Mouse (Mus musculus): ENCODE data around the gene Timm8a2. TPM values are rescaled to one million over a fixed set of nuclear protein-coding genes. Genes with fewer than 3 reads are reported as not detected.

The Timm8a2 gene
- total and polyA plus RNA-seq, 2 experiments from 2014 or later = not detected

DNA sequence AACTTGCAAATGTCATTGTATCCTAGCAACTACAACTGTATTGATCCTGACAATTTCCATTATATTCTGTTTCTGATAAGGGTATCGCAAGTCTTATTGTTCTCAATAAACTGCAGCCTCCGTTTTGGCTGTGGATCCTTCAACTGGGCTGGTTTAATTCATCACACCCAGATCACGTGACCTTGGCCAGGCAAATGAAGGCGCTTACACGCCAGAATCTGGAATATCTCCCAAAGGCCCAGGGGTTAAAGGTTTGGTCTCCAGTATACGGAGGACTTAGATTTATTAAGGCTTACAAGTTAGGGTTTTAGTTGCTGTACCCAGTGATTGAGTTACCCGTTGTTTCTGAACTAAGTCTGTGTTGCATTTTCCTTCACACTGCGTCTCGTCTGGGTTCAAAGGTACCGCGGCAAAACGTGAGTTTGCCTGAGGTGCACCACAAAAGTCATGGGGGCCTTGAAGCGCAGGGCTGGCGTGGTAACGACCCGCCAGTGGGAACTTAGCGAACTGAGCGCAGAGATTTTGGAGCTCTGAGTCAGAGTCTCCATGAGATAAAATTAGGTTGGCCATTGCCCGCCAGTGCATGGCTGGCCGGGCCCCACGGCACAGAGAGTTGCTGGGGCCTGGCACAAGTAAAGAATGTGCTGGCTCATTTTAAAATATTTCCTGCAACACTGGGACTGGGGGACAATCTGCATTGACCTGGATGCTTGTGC lies 41.2 kb downstream of the Timm8a2 start:
- Histone ChIP-seq H3K4me1 (ENCODE audit: insufficient read depth, low read length) (no peaks in the 10 kb centered on the region), H3K36me3 (ENCODE audit: insufficient read depth, low read length) (no peaks in the 10 kb centered on the region), H3K9me3 (ENCODE audit: low read length) (no peaks in the 10 kb centered on the region), H3K27me3 (ENCODE audit: insufficient read depth, low read length) (no peaks in the 10 kb centered on the region), H3K9ac (replicated peaks; ENCODE audit: low read length) (no peak overlapping the region), H3K4me3 (ENCODE audit: low read length) (no peak overlapping the region), H3K27ac (no peak overlapping the region), H3K4me2 (ENCODE audit: low read depth, low read length) (no peak overlapping the region)
- WGBS = 85% methylated on average over 21 of the region's 21 CpGs
- TF ChIP-seq CTCF (IDR thresholded peaks at IDR 0.05; ENCODE audit: low read depth) = no peak
- DNase-seq (ENCODE audit: low spot score) = no peak
- ATAC-seq = no peak

DNA sequence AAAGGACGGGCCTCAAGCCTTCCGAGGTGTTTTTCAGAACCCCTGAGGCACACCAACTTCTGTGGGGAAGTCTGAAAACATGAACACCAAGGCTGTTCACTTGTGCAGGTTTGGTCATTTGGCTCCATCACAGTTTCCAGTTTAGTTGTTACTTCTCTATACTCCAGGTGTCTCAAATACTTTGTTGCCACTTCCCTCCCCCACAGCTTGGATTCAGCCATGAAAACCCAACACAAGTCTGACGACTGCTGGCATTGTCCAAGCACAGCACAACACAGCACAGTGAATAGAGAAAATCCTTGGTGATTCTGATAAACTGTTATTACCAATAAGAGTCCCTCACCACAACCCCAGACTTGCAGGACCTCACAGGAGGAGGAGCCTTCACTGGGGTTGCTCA lies 42.5 kb downstream of the Timm8a2 start:
- 88% methylated on average over 3 of the region's 3 CpGs for WGBS
- DNase-seq (ENCODE audit: low spot score) (no peak), ATAC-seq (no peak)
- Histone ChIP-seq H3K27me3 (ENCODE audit: insufficient read depth, low read length) (no peaks in the 10 kb centered on the region), H3K36me3 (ENCODE audit: insufficient read depth, low read length) (no peaks in the 10 kb centered on the region), H3K9ac (replicated peaks; ENCODE audit: low read length) (no peak overlapping the region), H3K4me3 (ENCODE audit: low read length) (no peak overlapping the region), H3K4me2 (ENCODE audit: low read depth, low read length) (no peak overlapping the region), H3K9me3 (ENCODE audit: low read length) (no peaks in the 10 kb centered on the region), H3K27ac (no peak overlapping the region), H3K4me1 (ENCODE audit: insufficient read depth, low read length) (no peaks in the 10 kb centered on the region)
- TF ChIP-seq CTCF (IDR thresholded peaks at IDR 0.05; ENCODE audit: low read depth) = no peak

DNA sequence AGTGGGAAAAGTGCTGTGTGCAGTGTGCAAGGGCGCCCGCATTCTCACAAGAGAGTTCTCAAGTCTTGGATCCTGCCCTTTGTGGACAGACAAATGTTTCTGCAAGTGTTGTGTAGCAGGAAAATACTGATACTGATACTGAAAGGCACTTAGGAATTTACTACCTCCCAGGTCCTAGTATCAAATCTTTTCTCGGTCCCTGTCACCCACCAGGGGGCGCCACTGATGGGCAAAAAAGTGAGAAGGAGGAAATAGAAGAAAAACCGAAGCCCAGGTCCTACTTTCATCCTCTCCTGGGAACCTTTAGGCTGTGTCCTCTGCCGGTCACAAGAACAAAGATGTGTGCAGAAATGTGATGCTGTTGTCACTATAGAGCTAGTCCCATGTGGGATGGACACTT lies 45.0 kb downstream of the Timm8a2 start:
- no peaks in the 10 kb centered on the region for H3K9me3 ChIP-seq (ENCODE audit: low read length)
- H3K27me3 ChIP-seq (ENCODE audit: insufficient read depth, low read length) = no peaks in the 10 kb centered on the region
- ATAC-seq (no peak), DNase-seq (ENCODE audit: low spot score) (peak; percentile 21)
- H3K9ac ChIP-seq (replicated peaks; ENCODE audit: low read length) = no peak overlapping the region
- H3K27ac ChIP-seq = no peak overlapping the region
- TF ChIP-seq CTCF (IDR thresholded peaks at IDR 0.05; ENCODE audit: low read depth) = peak; percentile 57
- no peak overlapping the region for H3K4me3 ChIP-seq (ENCODE audit: low read length)
- H3K4me1 ChIP-seq (ENCODE audit: insufficient read depth, low read length) = no peaks in the 10 kb centered on the region
- H3K36me3 ChIP-seq (ENCODE audit: insufficient read depth, low read length) = no peaks in the 10 kb centered on the region
- 47% methylated on average over 6 of the region's 6 CpGs for WGBS
- no peak overlapping the region for H3K4me2 ChIP-seq (ENCODE audit: low read depth, low read length)

DNA sequence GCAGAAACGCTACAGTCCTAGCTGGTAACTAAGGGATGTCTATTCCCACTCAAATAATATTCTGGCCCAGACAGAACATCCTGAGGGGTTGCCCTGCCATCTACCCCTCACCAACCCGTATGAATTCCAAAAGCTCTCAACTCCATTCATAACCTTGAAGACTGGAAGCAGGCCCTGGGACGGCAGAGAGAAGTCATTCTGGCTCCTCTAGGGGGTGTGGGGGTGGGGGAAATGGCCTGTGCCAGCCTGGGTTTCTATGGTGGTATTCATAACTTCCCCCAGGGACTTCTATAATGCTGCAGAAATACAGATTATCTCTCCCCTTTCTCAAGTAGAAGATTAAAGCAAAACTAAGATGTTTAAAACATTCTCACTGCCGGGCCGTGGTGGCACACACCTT lies 45.4 kb downstream of the Timm8a2 start:
- H3K4me3 ChIP-seq (ENCODE audit: low read length) = no peak overlapping the region
- WGBS = 78% methylated on average over 5 of the region's 5 CpGs
- H3K9me3 ChIP-seq (ENCODE audit: low read length) = no peaks in the 10 kb centered on the region
- DNase-seq (ENCODE audit: low spot score) (no peak), ATAC-seq (no peak)
- H3K9ac ChIP-seq (replicated peaks; ENCODE audit: low read length) = no peak overlapping the region
- H3K27me3 ChIP-seq (ENCODE audit: insufficient read depth, low read length) = no peaks in the 10 kb centered on the region
- H3K36me3 ChIP-seq (ENCODE audit: insufficient read depth, low read length) = no peaks in the 10 kb centered on the region
- TF ChIP-seq CTCF (IDR thresholded peaks at IDR 0.05; ENCODE audit: low read depth) = no peak
- H3K27ac ChIP-seq = no peak overlapping the region
- H3K4me2 ChIP-seq (ENCODE audit: low read depth, low read length) = no peak overlapping the region
- H3K4me1 ChIP-seq (ENCODE audit: insufficient read depth, low read length) = no peaks in the 10 kb centered on the region

DNA sequence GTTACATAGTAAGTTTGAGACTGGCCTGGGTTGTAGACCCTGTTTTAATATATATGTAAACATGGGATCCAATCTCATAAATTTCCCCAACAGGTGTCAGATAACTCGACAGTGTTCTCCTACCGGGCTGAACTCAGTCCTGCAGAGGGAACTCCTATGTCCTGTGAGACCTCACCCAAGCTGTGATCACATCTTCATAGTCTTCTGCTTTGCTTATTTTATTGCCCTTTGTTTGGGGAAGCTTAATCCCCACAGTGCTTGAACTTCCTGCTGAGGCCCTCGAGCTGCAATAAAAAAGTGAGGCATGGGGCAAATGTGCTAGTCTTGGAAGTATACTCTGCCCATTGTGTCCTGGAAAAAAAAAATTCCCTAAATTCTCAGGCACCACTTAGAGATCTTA lies 46.8 kb downstream of the Timm8a2 start:
- Histone ChIP-seq H3K9ac (replicated peaks; ENCODE audit: low read length) (no peak overlapping the region), H3K9me3 (ENCODE audit: low read length) (no peaks in the 10 kb centered on the region), H3K27me3 (ENCODE audit: insufficient read depth, low read length) (no peaks in the 10 kb centered on the region), H3K4me1 (ENCODE audit: insufficient read depth, low read length) (no peaks in the 10 kb centered on the region), H3K4me2 (ENCODE audit: low read depth, low read length) (no peak overlapping the region), H3K36me3 (ENCODE audit: insufficient read depth, low read length) (no peaks in the 10 kb centered on the region), H3K27ac (no peak overlapping the region), H3K4me3 (ENCODE audit: low read length) (no peak overlapping the region)
- no peak for TF ChIP-seq CTCF (IDR thresholded peaks at IDR 0.05; ENCODE audit: low read depth)
- no peak for DNase-seq (ENCODE audit: low spot score)
- WGBS = 59% methylated on average over 3 of the region's 3 CpGs
- ATAC-seq = no peak

DNA sequence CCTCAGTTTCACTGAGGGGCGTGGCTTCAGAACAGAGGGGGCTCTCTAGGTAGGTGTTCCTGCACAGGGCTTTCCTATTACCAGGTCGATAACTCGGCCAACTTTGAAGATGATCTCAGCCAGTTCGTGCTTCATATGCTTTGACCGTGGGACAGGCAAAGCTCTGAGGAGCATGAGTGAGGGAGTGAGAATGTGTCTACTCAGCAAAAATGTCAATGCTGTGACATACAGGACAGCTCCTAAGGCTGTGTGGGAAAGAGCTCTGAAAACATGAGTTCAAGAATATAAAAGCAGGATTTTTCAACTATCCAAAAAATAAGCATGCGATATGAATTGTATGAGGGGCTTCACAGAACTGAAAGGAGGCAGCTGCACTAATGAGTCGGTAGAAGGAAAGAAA lies 49.0 kb downstream of the Timm8a2 start:
- H3K4me3 ChIP-seq (ENCODE audit: low read length) = no peak overlapping the region
- ATAC-seq (no peak), DNase-seq (ENCODE audit: low spot score) (no peak)
- H3K27me3 ChIP-seq (ENCODE audit: insufficient read depth, low read length) = no peaks in the 10 kb centered on the region
- no peak overlapping the region for H3K4me2 ChIP-seq (ENCODE audit: low read depth, low read length)
- no peak overlapping the region for H3K27ac ChIP-seq
- H3K9me3 ChIP-seq (ENCODE audit: low read length) = no peaks in the 10 kb centered on the region
- 85% methylated on average over 7 of the region's 7 CpGs for WGBS
- H3K36me3 ChIP-seq (ENCODE audit: insufficient read depth, low read length) = no peaks in the 10 kb centered on the region
- no peak for TF ChIP-seq CTCF (IDR thresholded peaks at IDR 0.05; ENCODE audit: low read depth)
- H3K9ac ChIP-seq (replicated peaks; ENCODE audit: low read length) = no peak overlapping the region
- H3K4me1 ChIP-seq (ENCODE audit: insufficient read depth, low read length) = no peaks in the 10 kb centered on the region

DNA sequence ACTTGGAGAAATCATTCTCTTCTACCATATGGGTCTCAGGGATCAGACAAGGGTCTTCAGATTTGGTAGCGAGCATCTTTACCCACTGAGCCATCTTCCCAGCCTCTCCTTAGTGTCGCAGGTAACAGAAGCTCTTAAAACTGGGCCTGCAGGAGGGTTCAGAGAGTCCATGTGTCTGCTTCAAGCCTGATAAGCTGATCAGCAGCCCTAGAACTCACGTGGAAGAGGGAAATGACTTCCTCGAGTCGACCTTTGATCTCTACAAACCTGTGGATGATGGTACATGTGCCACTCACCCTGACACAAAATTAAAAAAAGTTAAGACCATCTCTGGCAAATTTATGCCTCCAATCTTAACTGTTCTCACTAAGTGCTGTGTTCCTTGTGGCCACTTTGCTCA lies 53.5 kb downstream of the Timm8a2 start:
- TF ChIP-seq CTCF (IDR thresholded peaks at IDR 0.05; ENCODE audit: low read depth) = no peak

More for the DNA sequence above, 53.5 kb downstream of the Timm8a2 start:
- H3K4me3 ChIP-seq (ENCODE audit: low read length) = no peak overlapping the region
- H3K36me3 ChIP-seq (ENCODE audit: insufficient read depth, low read length) = no peaks in the 10 kb centered on the region
- ATAC-seq = no peak
- 86% methylated on average over 5 of the region's 5 CpGs for WGBS
- no peak overlapping the region for H3K9ac ChIP-seq (replicated peaks; ENCODE audit: low read length)
- DNase-seq (ENCODE audit: low spot score) = no peak
- no peaks in the 10 kb centered on the region for H3K27me3 ChIP-seq (ENCODE audit: insufficient read depth, low read length)
- H3K4me2 ChIP-seq (ENCODE audit: low read depth, low read length) = no peak overlapping the region
- no peak overlapping the region for H3K27ac ChIP-seq
- H3K4me1 ChIP-seq (ENCODE audit: insufficient read depth, low read length) = no peaks in the 10 kb centered on the region
- no peaks in the 10 kb centered on the region for H3K9me3 ChIP-seq (ENCODE audit: low read length)

Other genes with a start within 250 kb of the Timm8a2 start
- 46.0 and 51.3 TPM in 2 replicates for gene Dock9, start 236.8 kb upstream of the Timm8a2 start, total RNA-seq (2014; rRNA removed)
- gene Dock9, start 236.8 kb upstream of the Timm8a2 start, polyA plus RNA-seq (2015; fragmentation: Nextera tagmentation; extraction: Ambion mirVana) = 11.7 and 12.7 TPM in 2 replicates
- 42.9 and 45.6 TPM in 2 replicates for gene Ubac2, start 156.1 kb upstream of the Timm8a2 start, total RNA-seq (2014; rRNA removed)
- 55.4 and 55.8 TPM in 2 replicates for gene Ubac2, start 156.1 kb upstream of the Timm8a2 start, polyA plus RNA-seq (2015; fragmentation: Nextera tagmentation; extraction: Ambion mirVana)
- gene Gpr18, start 118.9 kb upstream of the Timm8a2 start, total RNA-seq (2014; rRNA removed) = not detected in 2 replicates
- not detected in 2 replicates for gene Gpr18, start 118.9 kb upstream of the Timm8a2 start, polyA plus RNA-seq (2015; fragmentation: Nextera tagmentation; extraction: Ambion mirVana)
- 1.3 and 1.5 TPM in 2 replicates for gene Gpr183, start 69.5 kb upstream of the Timm8a2 start, total RNA-seq (2014; rRNA removed)
- 0.56 and 0.58 TPM in 2 replicates for gene Gpr183, start 69.5 kb upstream of the Timm8a2 start, polyA plus RNA-seq (2015; fragmentation: Nextera tagmentation; extraction: Ambion mirVana)
- 81.0 and 85.0 TPM in 2 replicates for gene Tm9sf2, start 72.4 kb downstream of the Timm8a2 start, total RNA-seq (2014; rRNA removed)
- gene Tm9sf2, start 72.4 kb downstream of the Timm8a2 start, polyA plus RNA-seq (2015; fragmentation: Nextera tagmentation; extraction: Ambion mirVana) = 105 and 112 TPM in 2 replicates
- 13.3 and 17.4 TPM in 2 replicates for gene Clybl, start 147.0 kb downstream of the Timm8a2 start, total RNA-seq (2014; rRNA removed)
- 26.7 and 29.9 TPM in 2 replicates for gene Clybl, start 147.0 kb downstream of the Timm8a2 start, polyA plus RNA-seq (2015; fragmentation: Nextera tagmentation; extraction: Ambion mirVana)